Mouse (Mus musculus): ENCODE data around the gene Agpat1. TPM values are rescaled to one million over a fixed set of nuclear protein-coding genes. Genes with fewer than 3 reads are reported as not detected.

The Agpat1 gene
- polyA plus RNA-seq, 1 experiment from 2014 or later: 27.6 TPM

DNA sequence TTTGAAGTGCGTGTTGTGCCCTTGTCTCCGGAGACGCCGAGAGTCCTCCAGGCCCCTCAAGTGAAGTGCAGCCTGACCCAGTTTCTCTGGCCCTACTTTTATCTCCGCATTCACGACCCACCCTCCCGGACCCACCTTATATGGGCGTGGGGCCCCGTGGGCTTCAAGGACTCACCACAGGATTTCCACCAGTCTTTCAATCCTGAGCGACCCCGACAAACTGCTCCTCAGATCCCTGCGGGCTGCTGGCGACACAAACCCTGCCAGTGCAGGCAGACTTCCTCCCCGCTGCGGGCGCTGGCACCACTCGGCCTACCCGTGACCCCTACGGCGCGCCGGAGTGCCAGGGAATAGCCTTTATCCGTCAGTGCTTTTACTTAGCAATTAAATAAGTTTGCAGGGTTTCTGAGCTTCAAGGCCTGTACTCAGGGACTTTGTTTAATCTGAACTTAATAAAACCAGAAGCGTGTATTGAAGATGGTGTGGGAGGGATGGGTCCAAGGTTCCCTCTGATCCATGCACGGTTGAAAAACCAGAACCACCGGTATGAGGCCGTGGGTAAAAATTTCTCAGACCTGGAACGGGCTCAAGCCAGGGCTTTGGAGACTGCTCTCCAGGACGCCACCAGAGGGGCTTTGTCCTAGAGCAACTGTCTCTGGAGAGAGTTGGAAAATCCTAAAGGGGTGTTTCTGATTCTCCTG is 24.0 kb downstream of the Agpat1 start, which contains the start of gene Ppt2:
Gene Ppt2, minus strand, starts transcription at position 568 of the 701 bp plus-strand sequence.
- H3K4me2 ChIP-seq (replicated peaks; ENCODE audit: low read depth): peak within 1 kb of the TSS; percentile 93
- no peaks in the 10 kb centered on the region; the same call in 1 of the 2 replicates for H3K36me3 ChIP-seq (ENCODE audit: control insufficient read depth, insufficient read depth, low read length)
- H3K9me3 ChIP-seq (ENCODE audit: control insufficient read depth, low read length): no peaks in the 10 kb centered on the region
- DNase-seq (ENCODE audit: low spot score) (peak; percentile 64), ATAC-seq (ENCODE audit: low FRiP score, low TSS enrichment) (peak; percentile 3; the same call in 1 of the 2 replicates)
- H3K27me3 ChIP-seq (ENCODE audit: control insufficient read depth, insufficient read depth, low read length): 0 out of 2 replicates have a peak, but pooled peaks cover 2% of the 10 kb centered on the region
- H3K4me1 ChIP-seq (replicated peaks; ENCODE audit: control insufficient read depth, insufficient read depth): peaks cover 22% of the 10 kb centered on the region
- WGBS: 2% methylated on average over 29 of the region's 29 CpGs
- peak within 1 kb of the TSS; percentile 97 for H3K27ac ChIP-seq (replicated peaks)
- peak within 1 kb of the TSS; percentile 70 for H3K9ac ChIP-seq (ENCODE audit: low read length)
- no peak for TF ChIP-seq EP300 (optimal IDR thresholded peaks at IDR 0.05)
- TF ChIP-seq CTCF (IDR thresholded peaks at IDR 0.05; ENCODE audit: low read depth): 0 out of 2 replicates have a peak, but pooled peaks have one; percentile 12
- peak within 1 kb of the TSS; percentile 67 for H3K4me3 ChIP-seq (ENCODE audit: low read depth, low read length)

DNA sequence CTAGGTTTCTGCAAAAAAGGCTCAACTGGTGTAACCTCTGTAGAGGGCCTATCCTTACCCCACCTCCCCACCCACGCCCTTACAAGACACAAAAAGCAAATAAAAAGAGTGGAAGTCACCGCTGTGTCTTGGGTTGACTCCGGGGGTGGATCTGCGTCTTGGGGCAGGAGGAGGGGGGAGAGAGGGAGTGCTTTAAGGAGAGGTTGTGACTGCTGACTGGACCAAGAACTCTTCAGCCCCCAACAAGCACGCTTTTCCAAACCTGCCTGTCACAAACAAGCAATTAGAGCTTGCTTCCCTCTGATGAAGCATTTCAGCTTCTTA is 24.5 kb downstream of the Agpat1 start:
- H3K9ac ChIP-seq (ENCODE audit: low read length): peak overlapping the region; percentile 70; the same call in 1 of the 2 replicates
- H3K4me2 ChIP-seq (replicated peaks; ENCODE audit: low read depth): peak overlapping the region; percentile 93
- no peaks in the 10 kb centered on the region for H3K9me3 ChIP-seq (ENCODE audit: control insufficient read depth, low read length)
- TF ChIP-seq CTCF (IDR thresholded peaks at IDR 0.05; ENCODE audit: low read depth) (no peak), EP300 (optimal IDR thresholded peaks at IDR 0.05) (no peak)
- no peaks in the 10 kb centered on the region; the same call in 1 of the 2 replicates for H3K36me3 ChIP-seq (ENCODE audit: control insufficient read depth, insufficient read depth, low read length)
- DNase-seq (ENCODE audit: low spot score) (no peak), ATAC-seq (ENCODE audit: low FRiP score, low TSS enrichment) (no peak)
- 25% methylated on average over 5 of the region's 5 CpGs for WGBS
- peak overlapping the region; percentile 97 for H3K27ac ChIP-seq (replicated peaks)
- 0 out of 2 replicates have a peak, but pooled peaks cover 2% of the 10 kb centered on the region for H3K27me3 ChIP-seq (ENCODE audit: control insufficient read depth, insufficient read depth, low read length)
- H3K4me1 ChIP-seq (replicated peaks; ENCODE audit: control insufficient read depth, insufficient read depth): peaks cover 22% of the 10 kb centered on the region
- peak overlapping the region; percentile 67 for H3K4me3 ChIP-seq (ENCODE audit: low read depth, low read length)

DNA sequence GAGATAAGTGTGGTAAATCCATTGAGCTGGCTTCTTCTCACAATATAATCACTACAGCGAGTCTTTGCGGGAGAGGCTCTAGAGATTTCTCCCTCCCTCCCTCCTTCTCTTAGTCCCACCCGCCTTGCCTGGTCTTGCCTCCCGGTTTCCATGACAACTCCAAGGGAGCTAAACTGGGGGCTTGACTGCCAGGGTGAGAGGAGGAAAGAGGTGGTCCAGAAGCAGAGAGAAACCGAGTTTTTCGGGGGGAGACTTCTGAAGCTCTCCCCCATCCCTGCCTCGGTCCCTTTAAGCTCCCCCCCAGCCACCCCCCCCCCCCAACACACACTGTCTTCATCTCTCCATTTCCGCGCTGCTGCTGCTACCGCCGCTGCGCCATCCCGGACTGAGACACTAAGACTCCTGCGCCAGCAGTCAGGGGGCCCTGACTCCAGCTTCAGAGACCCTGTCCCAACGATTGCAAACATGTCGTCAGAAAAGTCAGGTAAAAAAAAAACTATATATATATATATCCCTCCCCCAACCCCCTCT is 25.2 kb downstream of the Agpat1 start, which contains the start of gene Prrt1:
Gene Prrt1, plus strand, starts transcription at position 313 of the 531 bp plus-strand sequence.
- H3K4me1 ChIP-seq (replicated peaks; ENCODE audit: control insufficient read depth, insufficient read depth): peaks cover 22% of the 10 kb centered on the region
- H3K9ac ChIP-seq (ENCODE audit: low read length): peak within 1 kb of the TSS; percentile 70
- no peaks in the 10 kb centered on the region for H3K9me3 ChIP-seq (ENCODE audit: control insufficient read depth, low read length)
- DNase-seq (ENCODE audit: low spot score) (no peak), ATAC-seq (ENCODE audit: low FRiP score, low TSS enrichment) (no peak)
- H3K36me3 ChIP-seq (ENCODE audit: control insufficient read depth, insufficient read depth, low read length): no peaks in the 10 kb centered on the region; the same call in 1 of the 2 replicates
- no peak for TF ChIP-seq CTCF (IDR thresholded peaks at IDR 0.05; ENCODE audit: low read depth)
- TF ChIP-seq EP300 (optimal IDR thresholded peaks at IDR 0.05): no peak
- WGBS: 12% methylated on average over 16 of the region's 16 CpGs
- H3K4me3 ChIP-seq (ENCODE audit: low read depth, low read length): peak within 1 kb of the TSS; percentile 67
- H3K27me3 ChIP-seq (ENCODE audit: control insufficient read depth, insufficient read depth, low read length): 0 out of 2 replicates have a peak, but pooled peaks cover 2% of the 10 kb centered on the region
- H3K27ac ChIP-seq (replicated peaks): peak within 1 kb of the TSS; percentile 97
- peak within 1 kb of the TSS; percentile 93 for H3K4me2 ChIP-seq (replicated peaks; ENCODE audit: low read depth)

DNA sequence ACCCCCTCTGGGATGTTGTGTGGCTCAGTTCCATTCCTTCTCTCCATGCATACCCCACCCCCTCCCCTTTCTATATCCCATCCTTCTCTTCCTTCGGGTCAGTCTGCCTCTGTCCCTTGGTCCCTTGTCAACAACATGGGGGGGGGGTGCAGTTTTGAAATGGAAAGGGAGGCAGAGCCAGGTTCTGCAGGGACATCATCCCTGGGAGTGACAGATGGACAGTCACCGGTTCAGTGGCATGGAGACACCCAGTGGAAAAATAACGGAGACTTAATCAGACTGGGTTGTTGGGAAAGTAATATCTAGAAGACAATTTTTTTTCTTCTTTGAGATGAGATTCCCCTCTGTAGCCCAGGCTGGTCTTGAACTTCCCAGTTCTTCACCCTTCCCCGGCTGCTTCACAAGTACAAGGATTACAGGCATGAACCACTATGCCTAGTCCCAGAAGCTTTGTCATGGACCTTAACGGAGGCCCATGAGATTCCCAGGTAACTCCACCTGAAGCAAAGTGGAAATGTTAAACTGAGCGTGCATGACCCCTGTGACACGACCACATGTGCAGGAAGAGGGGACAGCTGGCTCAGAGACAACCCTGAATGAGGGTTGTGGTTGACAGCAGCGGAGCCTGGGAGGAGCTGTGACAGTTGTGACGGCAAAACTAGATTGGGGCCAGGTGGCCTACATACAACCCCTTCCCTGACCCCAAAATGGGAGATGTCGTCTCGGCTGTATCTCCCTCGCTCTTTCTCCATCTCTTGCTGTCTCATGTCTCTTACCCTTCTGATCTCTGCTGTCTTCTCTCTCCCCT is 25.9 kb downstream of the Agpat1 start:
- TF ChIP-seq EP300 (optimal IDR thresholded peaks at IDR 0.05) (no peak), CTCF (IDR thresholded peaks at IDR 0.05; ENCODE audit: low read depth) (no peak)
- Histone ChIP-seq H3K27me3 (ENCODE audit: control insufficient read depth, insufficient read depth, low read length) (0 out of 2 replicates have a peak, but pooled peaks cover 2% of the 10 kb centered on the region), H3K4me1 (replicated peaks; ENCODE audit: control insufficient read depth, insufficient read depth) (peaks cover 22% of the 10 kb centered on the region), H3K36me3 (ENCODE audit: control insufficient read depth, insufficient read depth, low read length) (no peaks in the 10 kb centered on the region; the same call in 1 of the 2 replicates), H3K4me3 (ENCODE audit: low read depth, low read length) (peak overlapping the region; percentile 23; the same call in 1 of the 2 replicates), H3K9me3 (ENCODE audit: control insufficient read depth, low read length) (no peaks in the 10 kb centered on the region), H3K4me2 (replicated peaks; ENCODE audit: low read depth) (peak overlapping the region; percentile 93), H3K9ac (ENCODE audit: low read length) (no peak overlapping the region), H3K27ac (replicated peaks) (no peak overlapping the region)
- 45% methylated on average over 12 of the region's 12 CpGs for WGBS
- ATAC-seq (ENCODE audit: low FRiP score, low TSS enrichment) (no peak), DNase-seq (ENCODE audit: low spot score) (no peak)

DNA sequence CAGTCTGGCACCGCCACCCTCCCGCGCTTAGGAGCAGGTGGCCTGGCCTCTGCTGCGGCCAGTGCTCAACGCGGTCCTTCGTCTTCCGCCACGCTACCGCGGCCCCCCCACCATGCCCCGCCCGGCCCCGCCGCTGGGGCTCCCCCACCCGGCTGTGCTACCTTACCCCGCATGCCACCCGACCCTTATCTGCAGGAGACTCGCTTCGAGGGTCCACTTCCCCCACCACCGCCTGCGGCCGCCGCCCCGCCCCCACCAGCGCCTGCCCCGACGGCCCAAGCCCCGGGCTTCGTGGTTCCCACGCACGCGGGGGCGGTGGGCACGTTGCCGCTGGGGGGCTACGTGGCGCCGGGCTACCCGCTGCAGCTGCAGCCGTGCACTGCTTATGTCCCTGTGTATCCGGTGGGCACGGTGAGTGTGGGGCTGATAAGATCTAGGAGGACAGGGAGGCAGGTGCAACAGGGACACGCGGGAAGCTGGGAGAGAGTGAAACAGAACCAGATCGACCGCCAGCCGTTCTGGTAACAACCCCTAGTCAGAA is 26.8 kb downstream of the Agpat1 start:
- DNase-seq (ENCODE audit: low spot score) (no peak), ATAC-seq (ENCODE audit: low FRiP score, low TSS enrichment) (no peak)
- WGBS: 8% methylated on average over 36 of the region's 48 CpGs
- H3K4me2 ChIP-seq (replicated peaks; ENCODE audit: low read depth): peak overlapping the region; percentile 43
- H3K4me3 ChIP-seq (ENCODE audit: low read depth, low read length): peak overlapping the region; percentile 19; the same call in 1 of the 2 replicates
- H3K4me1 ChIP-seq (replicated peaks; ENCODE audit: control insufficient read depth, insufficient read depth): peaks cover 22% of the 10 kb centered on the region
- no peak overlapping the region for H3K27ac ChIP-seq (replicated peaks)
- 0 out of 2 replicates have a peak, but pooled peaks cover 2% of the 10 kb centered on the region for H3K27me3 ChIP-seq (ENCODE audit: control insufficient read depth, insufficient read depth, low read length)
- H3K9ac ChIP-seq (ENCODE audit: low read length): peak overlapping the region; percentile 45
- H3K36me3 ChIP-seq (ENCODE audit: control insufficient read depth, insufficient read depth, low read length): no peaks in the 10 kb centered on the region
- TF ChIP-seq CTCF (IDR thresholded peaks at IDR 0.05; ENCODE audit: low read depth): no peak
- TF ChIP-seq EP300 (optimal IDR thresholded peaks at IDR 0.05): no peak
- H3K9me3 ChIP-seq (ENCODE audit: control insufficient read depth, low read length): no peaks in the 10 kb centered on the region

All from stomach, postnatal 0 days (tissue).